Mouse (Mus musculus): Measurements from ENCODE around the gene Prss12.

The Prss12 gene

DNA sequence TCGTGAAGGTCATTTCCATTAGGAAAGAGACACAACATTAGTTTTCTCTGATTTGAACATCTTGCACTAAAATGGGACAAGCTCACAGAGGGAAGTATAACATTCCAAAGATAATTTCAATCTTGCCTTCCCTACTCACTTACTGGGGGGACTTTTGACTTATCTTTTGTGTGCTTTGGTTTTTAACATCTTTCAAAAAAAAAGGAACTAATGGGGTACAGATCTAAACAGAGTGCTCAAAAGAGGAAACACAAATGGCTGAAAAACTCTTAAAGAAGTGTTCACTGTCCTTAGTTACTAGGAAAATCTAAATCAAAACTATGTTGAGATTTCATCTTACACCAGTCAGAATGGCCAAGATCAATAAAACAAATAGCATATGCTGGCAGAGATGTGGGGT is 90.6 kb downstream of the Prss12 start:
- DNase-seq, result no peak

DNA sequence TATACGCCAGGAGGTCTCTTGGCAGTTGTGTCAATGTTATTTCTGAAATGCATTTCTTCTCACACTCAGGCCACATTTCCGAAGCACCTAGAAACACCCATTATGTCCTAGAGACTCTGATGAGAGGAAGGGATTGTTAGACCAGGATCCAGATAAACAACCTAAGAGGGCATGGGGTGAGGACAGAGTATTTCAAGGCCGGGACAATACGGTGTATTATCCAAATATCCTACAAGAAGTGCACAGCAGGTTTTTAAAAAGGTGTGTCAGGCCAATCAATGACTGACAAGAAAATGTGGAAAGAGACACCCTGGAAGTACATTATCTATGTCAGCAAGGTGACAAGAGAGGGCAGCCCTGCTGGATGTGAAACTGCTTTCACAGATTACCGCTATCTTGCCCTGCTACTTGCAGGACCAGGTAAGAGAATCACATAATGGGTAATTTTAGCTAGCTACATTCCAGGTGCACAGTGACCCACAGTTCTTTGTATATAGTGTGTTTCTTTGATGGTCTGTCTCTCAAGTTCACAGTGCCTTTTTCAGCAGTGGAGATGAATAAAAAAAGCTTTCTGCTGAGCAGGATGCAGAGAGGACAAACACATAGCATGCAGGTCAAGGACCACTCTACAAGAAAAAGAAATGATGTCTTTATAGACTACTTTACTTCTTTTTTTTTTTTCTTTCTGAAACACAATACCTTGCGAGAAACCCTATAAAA is 97.0 kb downstream of the Prss12 start:
- DNase-seq, result no peak

DNA sequence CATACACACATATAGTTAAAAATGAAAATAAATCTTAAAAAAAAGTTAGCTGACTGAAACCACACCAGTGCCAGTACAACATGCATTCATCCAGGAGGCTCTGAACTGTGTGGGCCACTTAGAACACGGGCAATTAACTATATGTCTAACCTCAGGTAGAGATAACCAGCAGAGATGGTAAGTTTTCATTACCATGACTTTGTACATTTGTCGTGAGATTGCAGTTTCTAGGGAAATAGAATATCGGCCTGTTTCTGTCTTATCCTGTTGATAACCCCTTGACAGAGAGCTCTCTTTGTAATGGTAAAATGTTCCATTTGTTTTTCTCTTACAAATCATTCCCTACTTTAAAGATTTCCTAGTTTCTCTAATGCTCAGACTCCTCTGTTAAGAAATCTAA is 103.8 kb downstream of the Prss12 start:
- no peak for DNase-seq

DNA sequence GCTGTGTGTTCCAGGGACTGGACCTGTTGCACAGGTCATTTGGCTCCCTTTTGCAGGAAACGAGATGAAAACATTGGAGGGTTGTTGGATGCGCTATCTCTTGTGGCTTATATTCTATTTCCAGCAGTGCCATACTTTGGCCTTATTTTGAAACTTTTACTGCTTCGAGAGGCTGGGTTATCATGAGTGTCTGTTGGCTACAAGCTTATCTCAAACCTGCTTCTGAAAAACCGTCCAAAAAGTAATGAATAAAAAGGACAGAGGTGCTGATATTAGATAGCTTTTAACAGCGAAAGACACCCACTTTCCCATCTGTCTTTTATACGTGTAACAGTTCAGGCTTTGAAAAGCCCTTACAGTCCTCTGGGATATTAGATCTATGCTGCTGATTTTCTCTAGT is 107.2 kb downstream of the Prss12 start:
- DNase-seq, result no peak

DNA sequence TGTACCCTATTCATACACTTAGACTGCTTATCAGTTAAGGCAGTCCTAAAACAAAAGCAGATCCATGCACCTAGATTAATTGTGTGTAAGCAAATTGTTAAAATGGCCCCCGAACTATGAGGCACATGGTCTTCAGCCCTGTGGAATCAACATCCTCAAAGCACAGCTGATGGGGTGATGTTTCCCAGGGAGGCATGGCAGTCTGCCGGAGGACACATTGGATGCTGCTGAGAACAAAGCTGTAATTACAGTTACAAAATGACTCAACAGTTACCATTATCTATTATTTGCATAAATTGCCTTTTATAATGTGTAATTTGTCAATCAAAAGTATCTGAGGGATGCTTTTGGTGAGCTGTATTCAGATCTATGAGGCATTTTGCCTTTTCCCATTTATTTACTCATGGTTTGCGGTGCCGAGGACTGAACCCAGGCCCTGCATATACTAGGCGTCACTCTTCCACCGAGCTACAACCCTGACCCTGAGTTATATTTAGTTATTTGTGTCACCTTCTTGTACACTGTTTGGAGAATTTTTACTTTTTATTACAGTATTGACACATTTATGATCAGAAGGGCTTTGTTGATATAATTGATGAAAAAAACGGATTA is 108.6 kb downstream of the Prss12 start:
- DNase-seq, result no peak

Measured in kidney, adult 18-20 months (tissue).